Mouse (Mus musculus): Measurements from ENCODE around the gene Pld4. TPM values are rescaled to one million over a fixed set of nuclear protein-coding genes. Genes with fewer than 3 reads are reported as not detected.
"Not testable (repeated sequence)": the region's sequence is repeated elsewhere in the genome, so short reads cannot be mapped to it uniquely, and the experiment has no call there.

The Pld4 gene
- polyA plus RNA-seq, 1 experiment, result 1.1 TPM

DNA sequence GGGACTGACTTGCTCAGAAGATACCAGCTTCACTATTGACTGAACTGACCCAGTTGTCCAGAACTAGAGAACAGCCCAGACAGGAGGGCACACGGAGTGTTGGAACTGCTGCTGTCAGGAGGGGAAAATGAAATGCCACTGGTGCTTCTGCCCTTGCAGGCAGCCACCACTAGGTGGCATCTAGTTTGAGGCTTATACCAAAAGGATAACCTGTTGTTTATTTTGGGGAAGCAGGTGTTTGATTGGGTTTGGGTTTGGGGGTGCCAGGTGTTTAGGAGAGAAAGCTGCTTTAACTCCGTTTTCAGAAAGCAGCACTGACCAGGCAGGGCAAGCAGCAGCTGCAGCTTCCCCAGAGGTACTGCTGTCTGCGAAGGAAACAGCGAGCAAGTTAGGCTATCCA, 55.8 kb downstream of the Pld4 start:
- no peak overlapping the region for H3K4me3 ChIP-seq (ENCODE audit: low read depth, low read length)
- H3K9ac ChIP-seq (ENCODE audit: low read depth, poor library complexity, severe bottlenecking), result no peak overlapping the region
- peaks cover 22% of the 10 kb centered on the region for H3K36me3 ChIP-seq (ENCODE audit: control insufficient read depth, insufficient read depth, low read length, poor library complexity, severe bottlenecking)
- H3K27me3 ChIP-seq (ENCODE audit: control insufficient read depth, insufficient read depth, low read length, poor library complexity, severe bottlenecking), result no peaks in the 10 kb centered on the region
- no peak overlapping the region for H3K27ac ChIP-seq (ENCODE audit: insufficient read depth, low read length)
- no peaks in the 10 kb centered on the region for H3K9me3 ChIP-seq (replicated peaks; ENCODE audit: control insufficient read depth, insufficient read depth, low read length, poor library complexity, severe bottlenecking)
- peaks cover 3% of the 10 kb centered on the region for H3K4me1 ChIP-seq (ENCODE audit: control insufficient read depth, insufficient read depth, low read length)
- TF ChIP-seq POLR2A (IDR thresholded peaks at IDR 0.05; ENCODE audit: insufficient read depth, low read length) (no peak), CTCF (IDR thresholded peaks at IDR 0.05; ENCODE audit: low read depth, low read length) (peak; percentile 70), EP300 (IDR thresholded peaks at IDR 0.05; ENCODE audit: insufficient read depth, low read depth, low read length) (no peak)

DNA sequence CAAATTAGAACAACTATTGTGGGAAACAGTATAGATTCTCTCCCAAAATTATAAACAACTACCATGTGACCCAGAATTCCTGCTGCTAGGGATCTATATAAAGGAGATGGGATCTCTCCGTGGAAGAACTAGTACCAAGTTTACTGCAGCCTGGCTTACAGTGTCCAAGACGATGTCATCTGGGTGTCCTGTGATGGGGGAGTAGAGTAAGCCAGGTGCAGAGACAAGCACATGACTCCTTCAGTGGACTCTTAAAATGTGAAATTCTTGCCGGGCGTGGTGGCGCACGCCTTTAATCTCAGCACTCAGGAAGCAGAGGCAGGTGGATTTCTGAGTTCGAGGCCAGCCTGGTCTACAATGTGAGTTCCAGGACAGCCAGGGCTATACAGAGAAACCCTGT, 56.4 kb downstream of the Pld4 start:
- not testable (repeated sequence) for H3K27ac ChIP-seq (ENCODE audit: insufficient read depth, low read length); H3K27me3 ChIP-seq (ENCODE audit: control insufficient read depth, insufficient read depth, low read length, poor library complexity, severe bottlenecking); H3K9me3 ChIP-seq (replicated peaks; ENCODE audit: control insufficient read depth, insufficient read depth, low read length, poor library complexity, severe bottlenecking); H3K4me3 ChIP-seq (ENCODE audit: low read depth, low read length); H3K4me1 ChIP-seq (ENCODE audit: control insufficient read depth, insufficient read depth, low read length); H3K9ac ChIP-seq (ENCODE audit: low read depth, poor library complexity, severe bottlenecking)
- H3K36me3 ChIP-seq (ENCODE audit: control insufficient read depth, insufficient read depth, low read length, poor library complexity, severe bottlenecking), result peaks cover 26% of the 10 kb centered on the region

Other genes starting within 250 kb of the Pld4 start
- gene Tmem179, start 243.9 kb upstream of the Pld4 start, polyA plus RNA-seq (2011; ENCODE audit: insufficient read depth, insufficient read length, low read depth, missing spikeins), result 0.27 TPM in 1 of 2 replicates, not detected in the other
- 28.2 and 28.3 TPM in 2 replicates for gene Inf2, start 171.9 kb upstream of the Pld4 start, polyA plus RNA-seq (2011; ENCODE audit: insufficient read depth, insufficient read length, low read depth, missing spikeins)
- 6.6 and 8.7 TPM in 2 replicates for gene Adssl1, start 140.6 kb upstream of the Pld4 start, polyA plus RNA-seq (2011; ENCODE audit: insufficient read depth, insufficient read length, low read depth, missing spikeins)
- 103 and 104 TPM in 2 replicates for gene Siva1, start 116.0 kb upstream of the Pld4 start, polyA plus RNA-seq (2011; ENCODE audit: insufficient read depth, insufficient read length, low read depth, missing spikeins)
- gene Akt1, start 85.8 kb upstream of the Pld4 start, polyA plus RNA-seq (2011; ENCODE audit: insufficient read depth, insufficient read length, low read depth, missing spikeins), result 70.4 and 78.0 TPM in 2 replicates
- 2.2 and 5.0 TPM in 2 replicates for gene Zbtb42, start 81.8 kb upstream of the Pld4 start, polyA plus RNA-seq (2011; ENCODE audit: insufficient read depth, insufficient read length, low read depth, missing spikeins)
- gene Cep170b, start 40.2 kb upstream of the Pld4 start, polyA plus RNA-seq (2011; ENCODE audit: insufficient read depth, insufficient read length, low read depth, missing spikeins), result 102 and 104 TPM in 2 replicates
- gene Ahnak2, start 42.0 kb downstream of the Pld4 start, polyA plus RNA-seq (2011; ENCODE audit: insufficient read depth, insufficient read length, low read depth, missing spikeins), result 25.8 and 28.6 TPM in 2 replicates
- gene Clba1, start 48.3 kb downstream of the Pld4 start, polyA plus RNA-seq (2011; ENCODE audit: insufficient read depth, insufficient read length, low read depth, missing spikeins), result 4.9 and 7.6 TPM in 2 replicates
- 58.9 and 59.1 TPM in 2 replicates for gene Cdca4, start 68.8 kb downstream of the Pld4 start, polyA plus RNA-seq (2011; ENCODE audit: insufficient read depth, insufficient read length, low read depth, missing spikeins)
- 0.64 and 0.93 TPM in 2 replicates for gene Gpr132, start 107.6 kb downstream of the Pld4 start, polyA plus RNA-seq (2011; ENCODE audit: insufficient read depth, insufficient read length, low read depth, missing spikeins)
- gene Jag2, start 169.1 kb downstream of the Pld4 start, polyA plus RNA-seq (2011; ENCODE audit: insufficient read depth, insufficient read length, low read depth, missing spikeins), result 47.6 and 50.9 TPM in 2 replicates
- gene Nudt14, start 181.5 kb downstream of the Pld4 start, polyA plus RNA-seq (2011; ENCODE audit: insufficient read depth, insufficient read length, low read depth, missing spikeins), result 47.5 and 48.8 TPM in 2 replicates
- 10.4 and 11.0 TPM in 2 replicates for gene Btbd6, start 215.8 kb downstream of the Pld4 start, polyA plus RNA-seq (2011; ENCODE audit: insufficient read depth, insufficient read length, low read depth, missing spikeins)
- gene Brf1, start 240.0 kb downstream of the Pld4 start, polyA plus RNA-seq (2011; ENCODE audit: insufficient read depth, insufficient read length, low read depth, missing spikeins), result 24.5 and 24.7 TPM in 2 replicates